Comparison of ENCODE assay signal across 9 mouse cellular contexts in genomic region chr12:72407146-72407545, GRCm38 (mm10). TPM values are rescaled to one million over a fixed set of nuclear protein-coding genes. Genes with fewer than 3 reads are reported as not detected.
DNase-seq lines count a peak whose midpoint lies in the region; ATAC-seq lines count a peak whose summit lies in the region.
"Had no signal": no experiment of that assay in that cellular context is flagged by ENCODE, and none has a peak within 500 bp of the region (broad histone marks: within the 10 kb centered on the region; RNA-seq: fewer than 3 reads in every experiment).

No protein-coding gene starts in this region.

- WGBS in heart, embryonic 11.5 days (ENCODE audit: insufficient replicate concordance): 5% methylated on average over 11 of the region's 11 CpGs
- WGBS in hindbrain, embryonic 14.5 days: 6% methylated on average over 11 of the region's 11 CpGs
- 13% methylated on average over 11 of the region's 11 CpGs for WGBS in liver, embryonic 12.5 days (ENCODE audit: insufficient replicate concordance)

- peak overlapping the region; percentile 74 for H3K4me3 ChIP-seq in heart, embryonic 11.5 days (ENCODE audit: low read depth, low read length)
- peak overlapping the region; percentile 85 for H3K4me3 ChIP-seq in hindbrain, embryonic 14.5 days (replicated peaks; ENCODE audit: low read length)
- H3K4me3 ChIP-seq in liver, embryonic 12.5 days: no peak overlapping the region
- H3K4me3 ChIP-seq: erythroblast, embryonic 14.5 days had no signal

- H3K4me2 ChIP-seq in heart, embryonic 11.5 days: peak overlapping the region; percentile 98
- H3K4me2 ChIP-seq in hindbrain, embryonic 14.5 days (replicated peaks): peak overlapping the region; percentile 60
- H3K4me2 ChIP-seq in liver, embryonic 12.5 days: peak overlapping the region; percentile 73

- H3K9me3 ChIP-seq in heart, embryonic 11.5 days (replicated peaks; ENCODE audit: control insufficient read depth, low read length): no peaks in the 10 kb centered on the region
- H3K9me3 ChIP-seq in hindbrain, embryonic 14.5 days (ENCODE audit: control insufficient read depth, low read length): no peaks in the 10 kb centered on the region
- H3K9me3 ChIP-seq in liver, embryonic 12.5 days (replicated peaks): no peaks in the 10 kb centered on the region

- DNase-seq in heart, postnatal 25 days (ENCODE audit: low spot score): no peak
- peak; percentile 63 to 64 for DNase-seq in cerebellum, postnatal 10 days
- DNase-seq in hindbrain, embryonic 14.5 days (ENCODE audit: low spot score): peak; percentile 51
- peak; percentile 19 for DNase-seq in right cerebral cortex, postnatal 14 days
- DNase-seq in spleen, postnatal 14 days (ENCODE audit: low spot score in 2 of 2): no peak
- no peak for DNase-seq in thymus, postnatal 25 days

- no peak overlapping the region for H3K9ac ChIP-seq in heart, embryonic 11.5 days (ENCODE audit: low read depth, low read length)
- H3K9ac ChIP-seq in hindbrain, embryonic 14.5 days: peak overlapping the region; percentile 86
- H3K9ac ChIP-seq in liver, embryonic 12.5 days: no peak overlapping the region

- intact Hi-C loops in heart, postnatal 25 days (cut with DNase I): no loop called here

- ATAC-seq in heart, embryonic 11.5 days (replicated peaks; ENCODE audit: insufficient number of reproducible peaks, low FRiP score, low TSS enrichment): no peak
- ATAC-seq in hindbrain, embryonic 14.5 days (ENCODE audit: low FRiP score): peak; percentile 28; the same call in 1 of the 2 replicates
- ATAC-seq in liver, embryonic 12.5 days: no peak

- H3K4me1 ChIP-seq in heart, embryonic 11.5 days (ENCODE audit: control insufficient read depth, insufficient read depth, low read length): peaks cover 3% of the 10 kb centered on the region; the same call in 1 of the 2 replicates
- H3K4me1 ChIP-seq in hindbrain, embryonic 14.5 days (replicated peaks; ENCODE audit: control insufficient read depth, insufficient read depth, low read length): peaks cover 13% of the 10 kb centered on the region
- H3K4me1 ChIP-seq in liver, embryonic 12.5 days: peaks cover 11% of the 10 kb centered on the region; the same call in 1 of the 2 replicates

- peaks cover 22% of the 10 kb centered on the region for H3K27me3 ChIP-seq in heart, embryonic 11.5 days (ENCODE audit: control insufficient read depth, insufficient read depth, low read length)
- no peaks in the 10 kb centered on the region for H3K27me3 ChIP-seq in hindbrain, embryonic 14.5 days (ENCODE audit: control insufficient read depth, insufficient read depth, low read length)
- H3K27me3 ChIP-seq in liver, embryonic 12.5 days (replicated peaks): peaks cover 43% of the 10 kb centered on the region

- H3K36me3 ChIP-seq in heart, embryonic 11.5 days (ENCODE audit: control insufficient read depth, insufficient read depth, low read length): no peaks in the 10 kb centered on the region
- no peaks in the 10 kb centered on the region for H3K36me3 ChIP-seq in hindbrain, embryonic 14.5 days (replicated peaks; ENCODE audit: control insufficient read depth, insufficient read depth)
- no peaks in the 10 kb centered on the region for H3K36me3 ChIP-seq in liver, embryonic 12.5 days

- no peak overlapping the region for H3K27ac ChIP-seq in heart, embryonic 11.5 days (ENCODE audit: low read depth, low read length)
- H3K27ac ChIP-seq in hindbrain, embryonic 14.5 days: peak overlapping the region; percentile 87; the same call in 1 of the 2 replicates
- H3K27ac ChIP-seq in liver, embryonic 12.5 days: no peak overlapping the region

RNA-seq across cellular contexts. Expression of gene Rtn1, which starts 1.7 kb away (rescaled TPM):
- polyA plus RNA-seq in heart, embryonic 11.5 days (2014; fragmentation: Nextera tagmentation; extraction: Ambion mirVana): 20.1 and 22.5 TPM in 2 replicates
- 1 to 10 TPM; 3.1 to 5.3 TPM for total RNA-seq in heart, postnatal 25 days (2021)
- 2,853 and 2,859 TPM in 2 replicates for polyA plus RNA-seq in hindbrain, embryonic 14.5 days (2014; fragmentation: Nextera tagmentation; extraction: Ambion mirVana)
- polyA plus RNA-seq in liver, embryonic 12.5 days (2016; fragmentation: Nextera tagmentation; extraction: Ambion mirVana): 1.2 TPM in 2 replicates

RNA-seq across cellular contexts. Expression of gene Lrrc9, which starts 34.5 kb away (rescaled TPM):
- polyA plus RNA-seq in heart, embryonic 11.5 days (2014; fragmentation: Nextera tagmentation; extraction: Ambion mirVana): 1.6 TPM in 2 replicates
- under 1 TPM; 0.05 to 0.17 TPM for total RNA-seq in heart, postnatal 25 days (2021)
- polyA plus RNA-seq in hindbrain, embryonic 14.5 days (2014; fragmentation: Nextera tagmentation; extraction: Ambion mirVana): 4.2 and 4.5 TPM in 2 replicates
- 0.22 and 0.30 TPM in 2 replicates for polyA plus RNA-seq in liver, embryonic 12.5 days (2016; fragmentation: Nextera tagmentation; extraction: Ambion mirVana)
- polyA plus RNA-seq: erythroblast, embryonic 14.5 days had no signal

Comparison
In these comparisons a context has a peak if more than half of its experiments do, and no peak if none do; other contexts are left out.
1. DNase-seq: peak in cerebellum, postnatal 10 days (2 of 2), hindbrain, embryonic 14.5 days (single experiment) and right cerebral cortex, postnatal 14 days (single experiment); none in heart, postnatal 25 days (single experiment), spleen, postnatal 14 days (0 of 2) and thymus, postnatal 25 days (single experiment).
2. RNA of gene Rtn1, which starts 1.7 kb away (polyA plus RNA-seq): 2,853 to 2,859 TPM in hindbrain, embryonic 14.5 days; 20.1 to 22.5 TPM in heart, embryonic 11.5 days and 1.2 TPM in liver, embryonic 12.5 days; every median in the first group is over 100 times any median in the second.
3. Peak in every context shown above with its lines, with median percentiles within 50 percentile points of each other: H3K4me2 ChIP-seq.